Mouse (Mus musculus) cerebellum, adult 11-12 months (tissue): ENCODE measurements around the gene Hoxa2.

Experiments used
- DNase-seq: peaks from one replicate; pipeline ENCODE4 v3.0.0; 2022

Hoxa2 gene

DNA sequence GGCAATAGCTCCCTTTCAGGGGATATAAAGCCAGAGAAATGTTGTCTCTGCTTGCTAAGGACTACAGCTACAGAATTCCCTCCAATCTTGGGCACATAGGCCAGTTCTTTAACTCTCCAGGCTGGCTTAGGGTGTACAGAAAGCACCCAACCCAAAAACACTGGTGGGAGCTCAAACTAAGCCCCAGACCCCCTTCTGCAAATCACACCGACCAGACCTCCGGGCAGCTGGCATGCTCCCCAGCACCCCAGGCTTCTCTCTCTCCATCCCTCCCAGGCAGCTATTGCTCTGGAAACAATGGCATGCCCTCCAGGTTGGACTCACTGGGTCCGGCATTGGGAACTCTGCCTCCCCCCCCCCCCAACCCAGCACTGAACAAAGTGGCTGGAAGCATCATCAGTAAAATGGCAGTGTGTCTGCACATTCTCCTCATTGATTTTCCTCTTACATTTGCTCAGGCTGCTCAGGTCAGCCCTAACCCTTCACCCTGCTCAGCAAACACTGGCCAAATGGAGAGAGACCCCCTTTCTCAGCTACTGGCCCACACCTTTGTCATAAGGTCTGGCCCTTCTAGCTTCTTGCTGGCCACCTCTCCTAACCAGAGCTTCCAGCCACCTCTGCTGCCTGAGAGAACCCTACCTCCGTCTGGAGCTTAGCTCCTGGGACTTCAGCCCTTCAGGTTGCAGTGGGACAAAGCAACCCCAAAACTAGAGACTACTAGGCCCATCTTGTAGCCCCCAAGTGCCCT is 14.5 kb upstream of the Hoxa2 start:
- no peak for DNase-seq

DNA sequence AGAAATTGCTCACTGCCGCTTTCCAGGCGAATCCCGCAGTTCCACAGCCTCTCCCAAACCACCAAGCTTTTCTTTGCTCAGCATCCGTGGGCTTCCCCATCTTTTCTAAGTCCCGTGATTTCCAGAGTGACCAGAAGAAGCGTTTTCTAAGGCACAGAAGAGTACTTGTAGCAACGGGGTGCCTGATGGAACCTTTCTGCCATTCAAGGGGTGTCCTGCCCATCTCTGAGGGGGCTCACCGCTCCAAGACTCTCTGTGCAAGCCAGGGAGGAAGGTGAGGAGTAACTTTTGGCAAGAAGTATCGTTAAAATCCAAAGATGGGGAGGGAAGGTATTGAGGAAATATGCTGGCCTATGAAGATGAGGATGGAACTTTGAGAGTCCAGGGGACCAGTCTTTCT is 13.2 kb upstream of the Hoxa2 start:
- no peak for DNase-seq

DNA sequence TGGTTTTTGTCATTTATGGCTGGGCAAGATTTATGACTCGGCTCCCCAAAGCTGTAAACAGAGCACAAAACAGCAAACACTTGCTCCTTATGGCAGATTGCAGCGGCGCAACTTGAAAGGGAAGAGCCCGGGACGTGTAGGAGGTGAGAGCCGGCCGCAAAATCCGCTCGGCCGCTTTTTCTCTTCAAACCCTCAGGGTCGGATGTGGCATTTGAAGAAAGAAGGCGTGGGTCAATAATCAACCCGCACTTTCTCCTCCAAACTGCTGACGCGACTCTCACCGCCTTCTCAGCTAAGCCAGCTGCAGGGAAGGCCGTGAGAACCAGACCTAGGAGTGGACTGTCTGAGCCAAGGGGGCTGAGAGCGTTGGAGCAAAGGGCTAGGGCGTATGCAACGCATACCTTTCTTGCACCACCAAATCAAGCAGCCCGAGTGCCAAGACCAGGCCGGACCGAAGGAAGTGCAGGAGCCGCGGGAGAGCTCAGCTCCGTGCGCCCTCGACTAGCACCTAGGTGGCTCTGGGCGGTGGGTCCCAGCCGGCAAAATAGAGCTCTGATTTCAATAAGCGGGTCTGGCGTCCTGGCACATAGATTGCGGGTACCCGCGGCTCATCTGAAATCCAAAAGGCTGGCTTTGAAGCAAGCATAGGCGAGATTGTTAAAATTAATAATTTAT is 12.6 kb upstream of the Hoxa2 start, which contains the start of gene 5730596B20Rik:
Gene 5730596B20Rik, plus strand, starts transcription at position 438 of the 675 bp plus-strand sequence.
- DNase-seq = no peak

DNA sequence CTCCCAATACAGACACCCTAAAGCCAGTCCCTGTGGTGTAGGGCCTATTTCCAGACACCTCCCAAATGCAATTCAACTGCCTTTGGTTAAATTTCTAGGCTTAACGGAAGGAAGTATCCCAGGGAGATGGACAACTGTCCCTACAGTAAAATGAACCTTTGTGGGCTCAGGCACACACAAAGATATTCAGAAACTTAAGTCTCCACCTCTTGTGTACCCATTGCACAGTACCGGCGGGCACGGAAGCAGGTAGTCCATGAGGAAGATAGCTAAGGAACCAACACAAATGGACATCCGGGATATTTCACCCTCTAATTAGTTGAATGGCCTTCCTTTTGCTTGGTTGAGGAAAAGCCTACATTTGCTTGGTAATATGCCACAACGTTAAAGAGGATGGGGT is 11.8 kb upstream of the Hoxa2 start:
- no peak for DNase-seq

DNA sequence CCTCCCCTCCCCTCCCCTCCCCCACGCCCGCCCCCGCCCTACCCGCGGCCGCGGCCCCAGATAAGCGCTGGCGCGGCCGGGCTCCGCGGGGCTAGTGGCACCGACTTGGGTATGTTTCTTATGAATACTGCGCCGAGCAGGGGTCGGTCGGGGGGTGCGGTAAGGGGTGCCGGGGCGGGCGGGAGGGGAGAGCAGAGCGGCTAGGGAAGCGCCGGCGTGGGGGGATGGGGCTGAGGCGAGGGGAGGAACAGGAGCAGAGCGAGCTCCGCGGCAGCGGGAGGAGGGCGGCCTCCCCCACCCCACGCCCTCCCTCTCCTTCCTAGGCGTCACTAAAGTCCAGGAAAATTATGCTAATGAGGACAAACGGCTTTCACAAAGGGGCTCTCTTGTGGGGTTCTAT is 11.2 kb upstream of the Hoxa2 start:
- DNase-seq = no peak

DNA sequence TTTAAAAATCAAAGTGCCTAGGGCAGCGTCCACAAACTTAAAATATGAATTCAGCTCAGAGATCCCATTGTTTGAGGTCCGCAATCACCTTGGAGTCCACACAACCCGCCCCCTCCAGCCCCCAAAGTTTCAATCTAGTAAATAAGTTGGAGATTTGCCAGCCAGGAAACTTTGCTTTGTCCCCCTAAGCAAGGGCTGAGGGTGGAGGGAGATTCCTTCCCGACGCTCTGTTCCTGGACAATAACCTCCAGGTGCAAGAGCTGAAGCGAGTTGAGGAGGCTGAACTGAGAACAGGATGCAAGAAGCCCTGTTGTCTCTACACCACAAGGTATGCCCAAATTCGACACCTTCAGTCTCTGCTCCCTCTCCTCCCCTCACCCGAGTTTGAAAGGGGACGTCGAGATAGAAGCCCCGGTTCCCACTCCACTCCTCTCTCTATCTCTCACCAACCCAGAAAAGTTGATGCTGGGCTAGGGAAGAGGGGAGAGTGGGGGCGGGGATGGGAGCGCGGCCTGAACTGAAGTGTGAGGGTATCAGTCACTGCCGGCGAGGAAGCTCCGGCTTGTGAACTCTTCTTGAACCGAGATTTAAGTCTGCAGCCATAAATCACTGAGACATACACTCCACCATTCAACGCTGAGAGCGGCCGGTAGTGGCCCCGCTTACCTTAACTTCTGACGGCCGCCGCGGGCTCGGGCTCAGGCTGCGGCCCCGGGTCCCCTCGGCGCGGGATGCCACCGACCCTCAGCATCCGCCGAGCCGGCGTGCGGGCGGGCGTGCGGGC is 10.5 kb upstream of the Hoxa2 start:
- no peak for DNase-seq

DNA sequence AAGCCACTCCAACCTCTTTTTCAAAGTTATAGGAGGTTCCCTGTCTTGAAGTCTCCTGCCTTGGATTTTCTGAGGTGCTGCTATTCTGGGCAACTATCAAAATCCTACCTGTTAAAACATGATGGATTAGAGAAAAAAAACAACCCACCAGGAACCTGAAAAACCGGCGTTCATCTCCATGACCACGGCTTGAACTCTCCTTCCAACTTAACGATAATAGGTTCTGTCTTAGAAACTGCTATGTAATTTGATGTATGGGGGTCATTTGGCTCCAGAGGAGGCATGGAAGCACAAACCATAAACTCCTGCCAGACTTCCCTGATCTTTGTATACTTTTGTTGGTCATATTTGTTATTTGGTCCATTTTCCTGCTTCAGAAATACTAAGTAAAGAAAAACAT is 9.0 kb upstream of the Hoxa2 start:
- DNase-seq = no peak

DNA sequence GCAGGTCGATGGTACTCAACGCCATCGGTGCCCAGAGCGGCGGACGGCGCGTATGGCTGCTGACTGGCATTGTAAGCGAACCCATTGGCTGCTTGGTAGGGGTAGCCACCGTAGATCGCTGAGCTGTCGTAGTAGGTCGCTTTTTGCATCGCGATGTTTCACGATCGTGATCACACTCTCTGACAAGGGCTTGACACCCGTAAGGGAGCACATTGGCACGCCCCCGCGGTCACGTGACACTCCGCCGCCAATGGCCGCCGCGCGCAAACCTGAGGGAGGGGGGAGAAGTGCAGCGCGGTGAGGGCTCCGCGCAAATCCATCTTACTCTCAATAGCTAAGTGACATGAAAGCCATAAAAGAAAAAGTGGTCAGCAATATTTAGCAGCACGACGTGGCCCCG is 7.9 kb upstream of the Hoxa2 start:
- DNase-seq = no peak

DNA sequence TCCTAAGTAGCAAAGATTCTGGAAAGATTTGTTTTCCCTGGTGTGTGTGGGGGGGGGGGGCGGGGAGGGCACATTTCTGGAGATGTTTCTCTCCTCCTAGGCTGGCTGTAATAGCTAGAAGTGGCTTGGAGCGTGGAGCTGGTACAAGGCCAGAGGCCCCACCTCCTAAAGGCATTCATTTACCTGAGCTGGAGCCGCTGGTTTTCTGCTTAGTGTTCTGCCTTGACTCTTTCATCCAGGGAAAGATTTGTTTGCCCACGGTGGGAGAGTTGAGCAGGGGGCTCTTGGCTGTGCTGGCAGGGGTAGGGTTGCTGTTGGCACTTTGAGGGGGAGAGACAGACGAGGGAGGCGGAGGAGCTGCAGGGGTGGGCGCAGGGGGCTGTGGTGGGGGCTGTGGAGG is 7.3 kb upstream of the Hoxa2 start:
- DNase-seq = no peak

DNA sequence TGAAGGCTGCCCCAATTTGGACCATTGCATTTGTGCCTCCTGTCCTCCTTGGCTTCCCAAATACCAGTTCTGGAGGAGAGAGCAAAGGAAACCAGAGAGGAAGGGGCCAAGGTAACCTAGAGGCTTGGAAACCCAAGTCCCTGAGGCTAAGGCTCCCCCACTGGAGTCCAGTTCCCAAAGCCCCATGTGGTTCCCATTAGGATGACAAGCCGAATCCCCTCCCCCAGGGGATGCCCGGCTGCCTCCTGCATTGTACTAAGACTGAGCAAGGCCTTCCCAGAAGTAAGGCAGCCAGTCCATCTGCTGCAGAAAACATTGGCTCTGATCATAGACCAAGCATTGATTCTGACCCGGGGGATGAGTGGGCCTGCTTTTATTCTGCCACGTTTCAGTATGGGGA is 6.7 kb upstream of the Hoxa2 start:
- DNase-seq = no peak

DNA sequence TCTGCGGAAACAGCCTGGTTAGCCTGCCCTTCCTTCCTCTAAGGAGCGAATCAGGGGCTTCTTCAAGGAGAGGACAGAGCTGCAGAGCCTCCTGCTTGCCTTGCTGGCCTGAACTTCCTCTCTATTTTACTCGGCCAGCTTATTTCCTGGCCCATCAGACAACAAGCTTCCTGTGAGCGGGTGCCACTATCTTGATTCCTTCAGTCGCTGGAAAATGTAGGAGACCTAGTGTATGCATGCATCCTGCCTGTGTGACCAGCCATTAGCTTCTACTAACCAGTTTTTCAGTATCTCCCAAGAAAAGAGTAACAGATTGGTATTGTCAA is 6.2 kb upstream of the Hoxa2 start:
- no peak for DNase-seq

DNA sequence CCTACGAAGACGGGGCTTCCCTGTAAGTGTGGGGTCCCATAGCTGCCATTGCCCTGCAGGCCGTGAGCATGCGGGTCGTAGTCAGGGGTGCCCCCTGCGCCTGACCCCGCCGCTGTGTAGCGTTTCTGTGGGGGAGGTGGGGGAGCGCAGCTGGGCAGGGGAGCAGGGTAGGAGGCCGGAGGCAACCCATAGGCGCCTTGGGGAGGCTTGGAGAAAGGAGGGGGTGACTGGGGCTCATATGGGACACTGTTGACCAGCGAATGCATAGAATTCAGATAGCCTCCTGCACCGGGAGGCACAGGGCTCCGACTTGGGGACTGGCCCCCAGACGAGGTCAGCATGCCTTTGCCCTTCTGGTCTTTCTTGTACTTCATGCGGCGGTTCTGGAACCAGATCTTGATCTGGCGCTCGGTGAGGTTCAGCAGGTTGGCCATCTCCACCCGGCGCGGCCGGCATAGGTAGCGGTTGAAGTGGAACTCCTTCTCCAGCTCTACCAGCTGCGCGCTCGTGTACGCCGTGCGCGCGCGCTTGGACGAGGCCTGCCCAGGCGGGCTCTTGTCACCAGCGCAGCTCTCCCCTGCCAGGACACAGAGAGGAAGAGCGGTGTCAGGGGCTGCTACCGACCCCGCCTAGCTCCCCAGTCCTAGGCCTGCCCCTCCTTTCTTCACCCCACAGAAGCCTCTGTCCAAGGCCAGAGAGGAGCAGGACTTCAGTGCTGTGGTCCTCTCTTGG is 5.7 kb upstream of the Hoxa2 start:
- DNase-seq = no peak

DNA sequence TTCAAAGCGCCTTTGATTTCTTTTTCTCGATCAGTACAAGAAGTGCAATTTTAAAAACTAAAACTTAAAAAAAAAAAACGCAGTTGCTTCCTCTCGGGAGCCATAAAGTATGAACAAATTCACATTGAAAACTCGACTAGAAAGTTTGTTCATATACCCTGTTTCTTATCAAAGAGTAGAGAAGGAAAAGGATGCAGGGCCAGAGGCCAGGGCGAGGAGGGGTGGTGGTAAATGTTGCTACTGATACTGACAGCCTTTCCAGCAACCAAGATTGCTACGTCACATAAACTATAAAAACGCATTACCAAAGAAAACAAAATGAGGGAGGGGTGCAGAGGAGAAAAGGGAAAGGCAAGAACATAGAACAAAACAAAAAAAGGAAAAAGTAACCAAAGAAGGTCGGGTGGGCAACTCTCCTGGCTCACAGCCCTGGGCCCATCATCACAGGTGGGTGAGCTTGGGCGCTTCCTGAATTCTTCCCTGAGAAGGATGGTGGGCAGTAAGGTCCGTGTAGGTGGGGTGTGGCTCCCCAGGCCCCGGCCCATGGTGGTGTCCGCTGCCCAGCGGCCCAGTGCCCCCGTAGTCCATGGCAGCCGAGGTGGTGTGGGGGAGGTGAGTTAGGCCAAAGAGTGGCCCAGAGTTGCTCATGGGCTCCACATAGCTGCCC is 5.0 kb upstream of the Hoxa2 start:
- DNase-seq = no peak

DNA sequence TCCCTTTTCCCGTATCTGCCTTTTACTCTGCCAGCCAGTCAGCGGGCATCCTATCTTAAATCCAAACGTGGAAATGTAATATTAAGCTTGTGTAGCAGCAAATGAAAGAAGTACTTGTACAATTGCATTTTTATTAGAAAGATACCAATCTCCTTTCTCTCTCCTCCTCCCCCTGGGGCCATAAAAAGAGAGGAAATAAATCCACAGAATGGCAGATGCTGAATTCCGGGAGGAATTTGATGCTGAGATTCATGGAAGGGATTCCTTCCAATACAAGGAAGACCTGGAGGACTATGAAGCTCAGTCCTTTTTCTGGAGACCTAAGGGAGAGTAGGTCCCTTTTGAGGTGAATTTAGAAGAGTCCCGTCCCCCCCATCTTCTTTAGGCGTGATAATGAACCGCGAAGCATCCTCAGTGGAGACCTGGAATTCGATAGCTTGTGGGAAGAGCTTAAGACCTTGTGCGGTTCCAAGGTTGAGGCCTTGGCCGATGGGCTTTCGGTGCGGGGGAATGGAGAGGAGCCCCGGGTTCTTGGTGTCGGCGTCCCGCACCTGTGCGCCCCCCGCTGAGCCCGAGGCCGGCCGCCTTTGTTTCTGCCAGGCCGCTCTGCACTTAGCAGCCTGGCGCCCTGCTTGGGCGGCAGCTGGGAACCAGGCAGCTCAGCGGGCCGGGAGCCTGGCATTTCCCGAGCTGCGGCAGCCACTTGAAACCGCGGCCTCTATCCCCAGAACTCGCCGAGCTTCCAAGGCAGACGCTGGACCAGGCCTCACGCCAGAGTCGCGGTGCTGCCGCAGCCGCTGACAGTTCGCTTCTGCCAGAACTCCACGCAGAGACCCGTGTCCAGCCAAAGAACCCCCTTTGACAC is 3.8 kb upstream of the Hoxa2 start:
- no peak for DNase-seq

DNA sequence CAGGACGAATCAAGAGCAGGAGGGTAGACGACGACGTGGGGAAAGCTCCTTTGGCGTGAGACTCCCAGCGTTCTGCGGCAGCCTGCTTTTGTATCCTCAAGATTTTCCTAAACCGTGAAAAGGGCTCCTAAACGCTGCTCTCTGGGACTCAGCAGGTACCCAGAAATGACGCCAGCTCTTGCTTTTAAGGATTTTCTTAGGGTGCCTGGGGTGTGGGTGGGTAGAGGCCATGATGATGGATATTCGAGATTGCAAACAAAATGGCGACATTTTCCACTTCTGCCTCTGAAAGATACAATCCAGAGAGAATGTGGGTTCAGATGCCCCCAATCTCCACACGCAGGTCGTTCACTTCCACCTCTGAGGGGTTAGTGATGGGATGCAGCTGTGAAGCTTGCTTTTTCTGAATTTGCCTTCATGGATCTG is 3.1 kb upstream of the Hoxa2 start:
- DNase-seq = no peak

DNA sequence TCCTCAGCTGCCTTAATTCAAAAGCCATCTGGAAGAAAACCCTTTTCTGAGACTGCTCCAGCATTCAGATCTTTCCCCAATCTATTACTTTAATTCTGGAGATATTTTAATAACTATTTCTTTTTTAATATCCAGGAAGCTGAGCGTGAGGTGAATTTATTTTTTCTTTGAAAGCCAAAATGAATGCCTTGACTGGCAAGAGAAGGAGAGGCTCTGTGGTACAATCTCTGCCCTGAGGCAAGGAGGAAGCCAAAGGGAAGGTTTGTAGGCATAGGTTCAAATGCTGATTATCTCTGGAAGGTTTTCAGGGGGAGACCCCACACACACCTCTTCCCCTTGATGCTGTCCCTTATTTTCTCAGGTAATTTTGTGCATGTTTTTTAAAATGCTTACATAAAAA is 2.5 kb upstream of the Hoxa2 start:
- DNase-seq = no peak

DNA sequence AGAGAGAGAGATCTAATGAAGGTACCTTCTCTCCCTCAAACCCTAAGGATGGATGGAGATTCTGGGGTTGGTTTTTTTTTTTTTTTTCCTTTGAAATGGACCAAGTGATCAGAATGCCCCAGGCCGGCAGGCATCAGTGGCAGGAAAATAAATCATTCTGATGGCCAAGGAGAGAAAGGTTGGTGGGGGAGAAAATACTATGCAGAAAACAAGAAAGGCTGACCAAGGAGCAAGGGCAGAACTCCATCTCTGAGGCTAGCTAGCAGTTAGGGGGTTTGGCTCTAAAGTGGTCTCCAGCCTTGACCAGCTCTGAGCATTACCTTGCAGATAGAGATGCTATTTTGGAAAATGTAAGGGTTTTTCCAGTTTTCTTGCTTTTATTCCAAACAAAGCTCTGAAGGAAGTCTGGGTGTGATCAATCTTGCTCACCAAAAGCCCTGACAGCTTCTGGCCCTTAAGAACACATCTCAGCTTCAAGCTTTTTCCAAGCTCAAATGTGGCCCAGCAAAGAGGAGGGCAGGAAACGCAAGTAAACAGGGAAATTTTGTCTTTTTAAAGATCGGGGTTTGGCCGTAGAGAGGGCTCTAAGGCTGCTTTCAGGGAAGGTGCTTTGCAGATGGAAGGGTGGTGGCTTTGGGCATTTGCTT is 1.9 kb upstream of the Hoxa2 start:
- DNase-seq = no peak

DNA sequence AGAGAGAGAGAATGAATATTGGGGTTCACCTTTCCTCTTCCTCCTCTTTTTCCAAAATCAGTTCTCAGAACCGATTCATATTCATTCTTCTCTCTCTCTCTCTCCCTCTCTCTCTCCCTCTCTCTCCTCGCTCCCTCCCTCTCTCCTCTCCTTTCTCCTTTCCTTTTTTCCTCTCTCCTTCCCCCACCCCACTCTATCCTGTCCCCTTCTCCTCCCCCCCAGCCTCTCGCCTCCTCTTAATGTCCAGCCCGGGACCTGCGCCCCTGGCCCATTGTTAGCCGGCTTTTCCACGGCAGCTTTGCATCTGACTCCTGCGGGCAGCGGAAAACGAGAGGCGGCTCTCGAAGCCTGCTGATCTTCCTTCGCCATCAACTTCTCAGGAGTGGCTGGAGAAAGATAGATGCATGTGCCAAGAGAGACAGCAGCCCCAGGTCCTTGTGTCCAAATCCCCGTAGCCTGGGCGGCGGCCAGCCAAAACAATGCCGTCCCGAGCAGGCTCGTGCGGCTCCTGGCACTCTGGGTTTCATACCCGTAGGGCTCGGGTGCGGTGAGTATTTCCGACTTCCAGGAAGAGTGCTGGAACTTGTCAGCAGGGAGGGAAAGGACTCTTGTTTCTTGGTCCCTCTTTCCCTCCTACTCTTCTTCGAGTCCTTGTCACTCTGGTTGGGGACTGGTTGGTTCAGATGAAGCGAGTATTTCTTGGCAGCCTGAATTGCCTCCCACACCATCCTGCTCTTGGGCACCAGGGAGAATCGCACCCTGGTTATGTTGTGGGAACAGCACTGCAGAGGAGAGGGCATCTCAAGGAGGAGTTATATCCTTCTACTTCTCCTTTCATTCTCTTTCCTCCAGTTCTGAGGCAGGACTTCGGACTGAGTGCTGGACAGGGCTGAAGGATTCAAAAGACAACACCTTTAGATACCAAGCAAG is 1.1 kb upstream of the Hoxa2 start:
- no peak for DNase-seq

DNA sequence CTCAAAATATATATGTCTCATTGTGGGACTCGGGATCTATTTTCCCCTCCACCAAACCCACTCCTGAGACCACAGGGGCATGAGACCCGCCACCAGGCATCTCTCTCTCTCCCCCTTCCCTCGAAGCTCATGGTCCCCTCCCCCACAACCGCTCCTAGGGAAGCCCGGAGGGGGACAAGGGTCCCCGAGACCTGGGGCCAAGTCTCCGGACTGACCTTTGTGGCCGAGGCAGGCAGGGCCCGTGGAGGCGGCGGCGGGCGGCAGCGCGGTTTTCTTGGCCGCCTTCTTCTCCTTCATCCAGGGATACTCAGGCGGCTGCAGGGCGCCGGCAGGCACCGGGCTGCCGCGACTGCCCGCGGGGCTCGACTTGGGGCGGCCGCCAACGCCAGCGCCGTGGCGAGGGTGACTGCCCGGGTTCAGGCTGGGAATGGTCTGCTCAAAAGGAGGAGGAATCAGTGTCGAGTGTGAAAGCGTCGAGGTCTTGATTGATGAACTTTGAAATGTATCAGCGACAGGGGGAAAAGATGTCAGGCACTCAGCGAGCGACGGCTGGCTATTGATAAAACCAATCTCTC is 493 bp downstream of the Hoxa2 start:
- no peak for DNase-seq
